Comparison of ENCODE assay signal across 13 mouse cellular contexts in genomic region chr9:48756261-48756812, GRCm38 (mm10).
DNase-seq lines count a peak whose midpoint lies in the region; ATAC-seq and TF ChIP-seq lines count a peak whose summit lies in the region.
"Had no signal": no experiment of that assay in that cellular context is flagged by ENCODE, and none has a peak within 500 bp of the region (broad histone marks: within the 10 kb centered on the region; RNA-seq: fewer than 3 reads in every experiment).

No protein-coding gene starts in this region.

- H3K4me3 ChIP-seq in hindbrain, embryonic 12.5 days = no peak overlapping the region
- H3K4me3 ChIP-seq in midbrain, embryonic 12.5 days = no peak overlapping the region

- H3K27me3 ChIP-seq in hindbrain, embryonic 12.5 days = no peaks in the 10 kb centered on the region
- no peaks in the 10 kb centered on the region for H3K27me3 ChIP-seq in midbrain, embryonic 12.5 days

- no peak overlapping the region for H3K4me2 ChIP-seq in hindbrain, embryonic 12.5 days (replicated peaks)
- H3K4me2 ChIP-seq in midbrain, embryonic 12.5 days (replicated peaks) = no peak overlapping the region

- no peaks in the 10 kb centered on the region for H3K36me3 ChIP-seq in hindbrain, embryonic 12.5 days
- no peaks in the 10 kb centered on the region for H3K36me3 ChIP-seq in midbrain, embryonic 12.5 days

- H3K4me1 ChIP-seq in hindbrain, embryonic 12.5 days = peaks cover 48% of the 10 kb centered on the region
- H3K4me1 ChIP-seq in midbrain, embryonic 12.5 days = peaks cover 47% of the 10 kb centered on the region

- H3K9me3 ChIP-seq in hindbrain, embryonic 12.5 days (replicated peaks) = no peaks in the 10 kb centered on the region
- no peaks in the 10 kb centered on the region for H3K9me3 ChIP-seq in midbrain, embryonic 12.5 days

- TF ChIP-seq CTCF in brain, embryonic 14.5 days (IDR thresholded peaks at IDR 0.05; ENCODE audit: borderline replicate concordance, extremely low read depth, insufficient read depth, insufficient read length) = no peak

- peak overlapping the region; percentile 74 for H3K27ac ChIP-seq in hindbrain, embryonic 12.5 days
- peak overlapping the region; percentile 68 for H3K27ac ChIP-seq in midbrain, embryonic 12.5 days (replicated peaks)

- DNase-seq in cerebellum, postnatal 10 days = peak; percentile 52 to 72
- peak; percentile 80 for DNase-seq in brain, embryonic 14.5 days (ENCODE audit: low read depth)
- DNase-seq in adrenal gland, postnatal 25 days = no peak
- DNase-seq in adrenal gland, postnatal 14 days = no peak
- DNase-seq in cerebellum, adult 18-20 months = no peak
- DNase-seq: adrenal gland, adult 8-10 months; cerebellum, adult 9-10 months; kidney, postnatal 25 days; lung, postnatal 36 days; thymus, postnatal 4 days had no signal

- 28% methylated on average over 10 of the region's 10 CpGs for WGBS in hindbrain, embryonic 12.5 days
- 19% methylated on average over 10 of the region's 10 CpGs for WGBS in midbrain, embryonic 12.5 days

- no peak for TF ChIP-seq POLR2A in brain, embryonic 14.5 days (IDR thresholded peaks at IDR 0.05; ENCODE audit: borderline replicate concordance, extremely low read depth, insufficient read depth, insufficient read length, poor library complexity, severe bottlenecking)

- no peak overlapping the region for H3K9ac ChIP-seq in hindbrain, embryonic 12.5 days
- H3K9ac ChIP-seq in midbrain, embryonic 12.5 days (replicated peaks) = no peak overlapping the region

- ATAC-seq in cerebellum, adult (ENCODE audit: insufficient number of reproducible peaks, low FRiP score, low TSS enrichment) = no peak
- ATAC-seq in hindbrain, embryonic 12.5 days (ENCODE audit: low FRiP score) = peak; percentile 77
- peak; percentile 87 for ATAC-seq in midbrain, embryonic 12.5 days (ENCODE audit: low FRiP score, low read depth)

Comparison
In these comparisons a context has a peak if more than half of its experiments do, and no peak if none do; other contexts are left out.
1. DNase-seq: peak in cerebellum, postnatal 10 days (2 of 2) and brain, embryonic 14.5 days (single experiment); none in adrenal gland, postnatal 25 days (single experiment), adrenal gland, postnatal 14 days (single experiment) and cerebellum, adult 18-20 months (0 of 2).